Mouse (Mus musculus): ENCODE measurements at regions not wholly inside any gene's neighbourhood (a gene's known extent, or its start where the extent isn't known, plus 50 kb on each side); places are given as distances from the start of the nearest gene placed in this dataset.

DNA sequence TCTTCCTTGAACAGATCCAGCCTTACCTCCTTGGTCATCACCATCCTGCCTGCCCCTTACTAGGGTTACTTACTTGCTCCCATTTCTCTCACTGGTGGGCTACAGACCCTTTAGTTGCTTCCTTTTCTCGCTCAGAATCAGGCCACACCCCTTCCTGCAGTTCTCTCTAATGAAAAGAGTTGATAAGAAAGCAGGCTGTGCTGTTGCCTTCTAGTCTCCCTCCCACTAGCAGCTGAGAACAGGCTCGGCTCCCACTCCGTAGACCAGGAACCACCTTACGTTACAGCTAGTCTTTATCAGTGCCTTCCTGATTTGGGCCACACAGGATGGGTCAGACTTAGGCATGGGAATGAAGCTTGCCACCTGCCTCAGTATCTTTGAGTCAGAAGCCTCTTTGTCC is 117.3 kb upstream of the Azi2 start:
- DNase-seq (ENCODE audit: low read depth, low spot score) = no peak
- H3K4me1 ChIP-seq (ENCODE audit: control insufficient read depth in 2 of 2, insufficient read depth in 2 of 2, low read length in 2 of 2, poor library complexity in 1 of 2) = no peaks in the 10 kb centered on the region
- no peaks in the 10 kb centered on the region for H3K9me3 ChIP-seq (ENCODE audit: control insufficient read depth, insufficient read depth, low read depth, low read length)
- TF ChIP-seq ZNF384 (IDR thresholded peaks at IDR 0.05; ENCODE audit: low read depth, low read length) (no peak), HCFC1 (IDR thresholded peaks at IDR 0.05; ENCODE audit: borderline replicate concordance, insufficient read depth, low read length) (no peak), ZC3H11A (IDR thresholded peaks at IDR 0.05; ENCODE audit: borderline replicate concordance, low read depth, low read length) (no peak), MAFK (IDR thresholded peaks at IDR 0.05; ENCODE audit: insufficient read depth, low read depth, low read length) (no peak), CHD2 (IDR thresholded peaks at IDR 0.05; ENCODE audit: low read depth, low read length) (no peak)
- in situ Hi-C loops (cut with MboI; ENCODE audit: low sequenced_read_pairs in 2 of 2, unreplicated experiment in 2 of 2) = no loop called here
- H3K4me3 ChIP-seq (ENCODE audit: insufficient read depth in 1 of 2, low read depth in 1 of 2, low read length in 2 of 2, poor library complexity in 1 of 2, severe bottlenecking in 1 of 2) = no peak overlapping the region
- H3K27ac ChIP-seq (ENCODE audit: insufficient read depth, low read depth, low read length, poor library complexity, severe bottlenecking) = no peak overlapping the region
- H3K9ac ChIP-seq (ENCODE audit: insufficient read depth, low read depth, low read length, poor library complexity, severe bottlenecking) = no peak overlapping the region
- H3K36me3 ChIP-seq (ENCODE audit: control insufficient read depth, insufficient read depth, low read length, poor library complexity, severe bottlenecking) = no peaks in the 10 kb centered on the region

DNA sequence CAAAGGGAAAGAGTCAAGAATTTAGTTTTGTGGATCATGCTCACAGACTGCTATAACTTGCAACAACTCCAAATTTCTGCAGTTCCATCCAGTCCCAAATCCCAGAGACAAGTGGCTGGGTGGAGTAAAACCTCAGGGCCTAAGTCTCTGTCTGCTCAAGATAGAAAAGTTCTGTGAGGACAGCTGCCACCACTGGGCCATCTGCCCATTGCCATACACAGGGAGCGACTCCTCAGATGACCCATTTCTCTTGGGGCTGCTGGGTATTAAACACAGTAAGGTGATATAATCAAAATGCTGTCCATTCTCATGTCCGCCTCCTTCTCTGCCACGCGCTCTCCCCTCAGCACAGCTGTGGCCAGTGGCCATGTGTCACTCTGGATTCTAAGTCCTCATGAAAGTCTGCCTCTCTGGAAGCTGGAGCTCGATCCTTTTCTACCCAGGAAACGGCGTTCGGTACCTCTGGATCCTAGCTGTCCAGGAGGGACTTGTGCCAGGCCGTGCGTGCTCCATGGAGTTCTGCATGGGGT is 132.3 kb upstream of the Azi2 start:
- Histone ChIP-seq H3K4me3 (ENCODE audit: insufficient read depth in 1 of 2, low read depth in 1 of 2, low read length in 2 of 2, poor library complexity in 1 of 2, severe bottlenecking in 1 of 2) (no peak overlapping the region), H3K9me3 (ENCODE audit: control insufficient read depth, insufficient read depth, low read depth, low read length) (no peaks in the 10 kb centered on the region), H3K27ac (ENCODE audit: insufficient read depth, low read depth, low read length, poor library complexity, severe bottlenecking) (no peak overlapping the region), H3K36me3 (ENCODE audit: control insufficient read depth, insufficient read depth, low read length, poor library complexity, severe bottlenecking) (no peaks in the 10 kb centered on the region), H3K9ac (ENCODE audit: insufficient read depth, low read depth, low read length, poor library complexity, severe bottlenecking) (no peak overlapping the region), H3K4me1 (ENCODE audit: control insufficient read depth in 2 of 2, insufficient read depth in 2 of 2, low read length in 2 of 2, poor library complexity in 1 of 2) (no peaks in the 10 kb centered on the region)
- in situ Hi-C loops (cut with MboI; ENCODE audit: low sequenced_read_pairs in 2 of 2, unreplicated experiment in 2 of 2) = no loop called here
- DNase-seq (ENCODE audit: low read depth, low spot score) = no peak
- TF ChIP-seq ZNF384 (IDR thresholded peaks at IDR 0.05; ENCODE audit: low read depth, low read length) (no peak), CHD2 (IDR thresholded peaks at IDR 0.05; ENCODE audit: low read depth, low read length) (no peak), HCFC1 (IDR thresholded peaks at IDR 0.05; ENCODE audit: borderline replicate concordance, insufficient read depth, low read length) (no peak), MAFK (IDR thresholded peaks at IDR 0.05; ENCODE audit: insufficient read depth, low read depth, low read length) (no peak), ZC3H11A (IDR thresholded peaks at IDR 0.05; ENCODE audit: borderline replicate concordance, low read depth, low read length) (no peak)

DNA sequence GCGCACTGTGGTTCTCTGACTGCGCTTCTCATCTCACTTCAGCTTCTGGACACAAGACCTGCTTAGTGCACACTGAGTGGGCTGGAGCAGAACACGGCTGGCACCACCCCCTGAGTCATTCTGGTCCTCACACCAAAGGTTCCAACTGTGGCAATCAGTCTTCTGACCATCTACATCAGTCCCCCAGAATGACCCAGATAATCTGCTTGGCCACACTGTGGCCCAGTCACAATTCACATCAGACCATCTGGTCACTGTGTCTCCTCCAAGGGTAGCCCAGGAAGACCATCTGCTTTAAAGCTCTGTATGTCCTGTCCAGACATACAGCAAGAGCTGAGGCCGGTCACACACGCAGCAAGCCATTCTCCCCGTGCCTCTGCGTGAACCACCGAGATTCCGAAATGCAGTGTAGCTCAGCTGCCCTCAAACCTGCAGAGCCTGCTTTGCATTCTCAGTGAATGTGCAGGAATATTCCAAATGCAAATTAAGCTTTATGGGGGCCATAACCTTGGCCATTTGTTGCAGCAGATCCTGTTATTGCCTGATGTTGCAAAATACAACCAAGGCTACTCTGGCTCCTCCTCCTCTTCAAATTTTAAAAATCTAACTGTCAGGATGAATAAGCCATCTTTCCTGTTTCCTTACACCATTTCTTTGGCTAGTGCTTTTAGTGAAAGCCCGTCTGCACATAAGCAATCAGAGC is 135.1 kb upstream of the Azi2 start:
- H3K27ac ChIP-seq (ENCODE audit: insufficient read depth, low read depth, low read length, poor library complexity, severe bottlenecking) = no peak overlapping the region
- H3K36me3 ChIP-seq (ENCODE audit: control insufficient read depth, insufficient read depth, low read length, poor library complexity, severe bottlenecking) = no peaks in the 10 kb centered on the region
- no peaks in the 10 kb centered on the region for H3K4me1 ChIP-seq (ENCODE audit: control insufficient read depth in 2 of 2, insufficient read depth in 2 of 2, low read length in 2 of 2, poor library complexity in 1 of 2)
- DNase-seq (ENCODE audit: low read depth, low spot score) = no peak
- in situ Hi-C loops (cut with MboI; ENCODE audit: low sequenced_read_pairs in 2 of 2, unreplicated experiment in 2 of 2) = no loop called here
- no peaks in the 10 kb centered on the region for H3K9me3 ChIP-seq (ENCODE audit: control insufficient read depth, insufficient read depth, low read depth, low read length)
- H3K9ac ChIP-seq (ENCODE audit: insufficient read depth, low read depth, low read length, poor library complexity, severe bottlenecking) = no peak overlapping the region
- no peak for TF ChIP-seq CHD2 (IDR thresholded peaks at IDR 0.05; ENCODE audit: low read depth, low read length)
- TF ChIP-seq HCFC1 (IDR thresholded peaks at IDR 0.05; ENCODE audit: borderline replicate concordance, insufficient read depth, low read length) = no peak
- TF ChIP-seq ZC3H11A (IDR thresholded peaks at IDR 0.05; ENCODE audit: borderline replicate concordance, low read depth, low read length) = no peak
- TF ChIP-seq MAFK (IDR thresholded peaks at IDR 0.05; ENCODE audit: insufficient read depth, low read depth, low read length) = no peak
- TF ChIP-seq ZNF384 (IDR thresholded peaks at IDR 0.05; ENCODE audit: low read depth, low read length) = no peak
- H3K4me3 ChIP-seq (ENCODE audit: insufficient read depth in 1 of 2, low read depth in 1 of 2, low read length in 2 of 2, poor library complexity in 1 of 2, severe bottlenecking in 1 of 2) = no peak overlapping the region

DNA sequence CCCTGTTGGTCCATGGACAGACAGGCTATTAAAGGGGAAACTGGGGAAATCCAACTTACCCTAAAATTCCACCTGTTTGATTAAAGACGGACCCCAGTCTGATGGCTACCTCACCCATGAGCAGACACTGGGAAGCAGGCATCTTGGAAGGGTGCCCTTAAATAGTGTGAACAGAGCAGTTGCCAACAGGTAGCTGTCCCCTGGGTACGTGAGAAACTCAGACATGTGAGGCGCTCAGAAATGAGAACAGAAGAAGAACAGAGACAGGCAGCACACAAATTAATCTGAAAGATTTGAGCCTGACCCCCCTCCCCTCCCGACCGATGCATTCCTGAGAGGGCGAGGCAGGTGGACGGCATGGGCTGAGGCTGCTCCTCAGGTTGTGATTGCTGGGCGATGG is 135.7 kb upstream of the Azi2 start:
- DNase-seq (ENCODE audit: low read depth, low spot score) = no peak
- H3K36me3 ChIP-seq (ENCODE audit: control insufficient read depth, insufficient read depth, low read length, poor library complexity, severe bottlenecking) = no peaks in the 10 kb centered on the region
- in situ Hi-C loops (cut with MboI; ENCODE audit: low sequenced_read_pairs in 2 of 2, unreplicated experiment in 2 of 2) = no loop called here
- H3K27ac ChIP-seq (ENCODE audit: insufficient read depth, low read depth, low read length, poor library complexity, severe bottlenecking) = no peak overlapping the region
- no peaks in the 10 kb centered on the region for H3K4me1 ChIP-seq (ENCODE audit: control insufficient read depth in 2 of 2, insufficient read depth in 2 of 2, low read length in 2 of 2, poor library complexity in 1 of 2)
- no peak overlapping the region for H3K4me3 ChIP-seq (ENCODE audit: insufficient read depth in 1 of 2, low read depth in 1 of 2, low read length in 2 of 2, poor library complexity in 1 of 2, severe bottlenecking in 1 of 2)
- no peak overlapping the region for H3K9ac ChIP-seq (ENCODE audit: insufficient read depth, low read depth, low read length, poor library complexity, severe bottlenecking)
- H3K9me3 ChIP-seq (ENCODE audit: control insufficient read depth, insufficient read depth, low read depth, low read length) = no peaks in the 10 kb centered on the region
- TF ChIP-seq CHD2 (IDR thresholded peaks at IDR 0.05; ENCODE audit: low read depth, low read length) (no peak), HCFC1 (IDR thresholded peaks at IDR 0.05; ENCODE audit: borderline replicate concordance, insufficient read depth, low read length) (no peak), ZNF384 (IDR thresholded peaks at IDR 0.05; ENCODE audit: low read depth, low read length) (no peak), ZC3H11A (IDR thresholded peaks at IDR 0.05; ENCODE audit: borderline replicate concordance, low read depth, low read length) (no peak), MAFK (IDR thresholded peaks at IDR 0.05; ENCODE audit: insufficient read depth, low read depth, low read length) (no peak)

All from ES-E14 (cell line).